Mouse (Mus musculus) midbrain, embryonic 13.5 days (tissue): ENCODE data around the gene She. TPM values are rescaled to one million over a fixed set of nuclear protein-coding genes. Genes with fewer than 3 reads are reported as not detected.

Experiments
- ATAC-seq: fragments of 200-750 bp; cut with Nextera tagmentation; 2 replicates; pipeline ENCODE4 v1.8.0; 2017; ENCODE audit warnings: mild to moderate bottlenecking, moderate TSS enrichment, moderate library complexity
- H3K27ac ChIP-seq: fragments of 300-500 bp; sonication (generic); 2 replicates; pipeline ENCODE4 v1.5.1; 2015; ENCODE audit warnings: inconsistent platforms, mild to moderate bottlenecking, moderate library complexity
- H3K27me3 ChIP-seq: fragments of 300-500 bp; sonication (generic); 2 replicates; pipeline ENCODE4 v1.6.1; 2015; ENCODE audit warnings: mild to moderate bottlenecking, inconsistent platforms
- H3K36me3 ChIP-seq: fragments of 300-500 bp; sonication (generic); 2 replicates; pipeline ENCODE4 v1.6.1; 2015; ENCODE audit warnings: mild to moderate bottlenecking, inconsistent platforms
- H3K4me1 ChIP-seq: fragments of 300-500 bp; sonication (generic); replicated peaks from 2 replicates; pipeline ENCODE4 v1.6.1; 2015; ENCODE audit warnings: inconsistent platforms
- H3K4me2 ChIP-seq: fragments of 300-500 bp; sonication (generic); replicated peaks from 2 replicates; pipeline ENCODE4 v1.6.1; 2015; ENCODE audit warnings: moderate library complexity, mild to moderate bottlenecking, inconsistent platforms
- H3K4me3 ChIP-seq: fragments of 300-500 bp; sonication (generic); replicated peaks from 2 replicates; pipeline ENCODE4 v1.5.1; 2015; ENCODE audit warnings: mild to moderate bottlenecking, inconsistent platforms
- H3K9ac ChIP-seq: fragments of 300-500 bp; sonication (generic); replicated peaks from 2 replicates; pipeline ENCODE4 v1.6.1; 2015; ENCODE audit warnings: mild to moderate bottlenecking, inconsistent platforms
- H3K9me3 ChIP-seq: fragments of 300-500 bp; sonication (generic); 2 replicates; pipeline ENCODE4 v1.6.1; 2016; ENCODE audit warnings: mild to moderate bottlenecking, inconsistent platforms
- WGBS: fragments of 180-500 bp; shearing (Covaris S2); methylation state at CpG from one replicate; pipeline ENCODE4 v1.1.7; 2015; 5-methylcytosine and 5-hydroxymethylcytosine counted together
- polyA plus RNA-seq: library from polyadenylated mRNA; unstranded; fragments of >200 nt; fragmentation: Nextera tagmentation; extraction: Ambion mirVana; gene quantifications from 2 replicates; pipeline ENCODE4 v1.2.1, GENCODE M21; 2015

Gene She
- polyA plus RNA-seq, 1 experiment from 2014 or later, result 1.6 TPM

GRCm38 (mm10) chr3:89819897-89820296, 11.3 kb upstream of the She start:
- H3K36me3 ChIP-seq, result no peaks in the 10 kb centered on the region
- no peaks in the 10 kb centered on the region for H3K9me3 ChIP-seq
- WGBS, result 83% methylated on average over 7 of the region's 7 CpGs
- H3K4me3 ChIP-seq, result no peak overlapping the region
- no peaks in the 10 kb centered on the region; the same call in 1 of the 2 replicates for H3K27me3 ChIP-seq
- no peak overlapping the region for H3K9ac ChIP-seq
- no peaks in the 10 kb centered on the region for H3K4me1 ChIP-seq
- no peak for ATAC-seq
- no peak overlapping the region for H3K27ac ChIP-seq
- H3K4me2 ChIP-seq, result no peak overlapping the region

- Histone ChIP-seq H3K4me3 (no peak overlapping the region), H3K4me1 (no peaks in the 10 kb centered on the region), H3K9me3 (no peaks in the 10 kb centered on the region), H3K27me3 (no peaks in the 10 kb centered on the region), H3K36me3 (no peaks in the 10 kb centered on the region), H3K9ac (no peak overlapping the region), H3K4me2 (no peak overlapping the region), H3K27ac (no peak overlapping the region)
- ATAC-seq, result no peak
- 87% methylated on average over 12 of the region's 12 CpGs for WGBS
These were observed 10.7 kb upstream of the She start for GRCm38 (mm10) chr3:89820311-89821095.

GRCm38 (mm10) chr3:89821096-89821513, 10.1 kb upstream of the She start:
- no peaks in the 10 kb centered on the region for H3K36me3 ChIP-seq
- ATAC-seq, result no peak

GRCm38 (mm10) chr3:89821548-89822480, 9.4 kb upstream of the She start:
- Histone ChIP-seq H3K4me3 (no peak overlapping the region), H3K36me3 (no peaks in the 10 kb centered on the region), H3K27ac (no peak overlapping the region), H3K4me2 (no peak overlapping the region), H3K9ac (no peak overlapping the region), H3K9me3 (no peaks in the 10 kb centered on the region), H3K27me3 (no peaks in the 10 kb centered on the region), H3K4me1 (no peaks in the 10 kb centered on the region)
- 73% methylated on average over 10 of the region's 10 CpGs for WGBS
- ATAC-seq, result no peak

More at GRCm38 (mm10) chr3:89821096-89821513, 10.1 kb upstream of the She start:
- Histone ChIP-seq H3K4me3 (no peak overlapping the region), H3K4me2 (no peak overlapping the region), H3K27me3 (no peaks in the 10 kb centered on the region), H3K9me3 (no peaks in the 10 kb centered on the region), H3K4me1 (no peaks in the 10 kb centered on the region), H3K9ac (no peak overlapping the region), H3K27ac (no peak overlapping the region)
- WGBS, result 87% methylated on average over 11 of the region's 11 CpGs

- Histone ChIP-seq H3K27ac (no peak overlapping the region), H3K4me2 (no peak overlapping the region), H3K27me3 (peaks cover 6% of the 10 kb centered on the region), H3K9me3 (no peaks in the 10 kb centered on the region), H3K4me1 (no peaks in the 10 kb centered on the region), H3K4me3 (no peak overlapping the region), H3K9ac (no peak overlapping the region), H3K36me3 (no peaks in the 10 kb centered on the region)
- WGBS, result 60% methylated on average over 2 of the region's 2 CpGs
- ATAC-seq, result no peak
These were observed 7.6 kb upstream of the She start for GRCm38 (mm10) chr3:89823594-89823993.

- Histone ChIP-seq H3K27ac (no peak overlapping the region), H3K36me3 (no peaks in the 10 kb centered on the region), H3K9me3 (no peaks in the 10 kb centered on the region), H3K27me3 (peaks cover 33% of the 10 kb centered on the region), H3K9ac (no peak overlapping the region), H3K4me1 (peaks cover 5% of the 10 kb centered on the region), H3K4me3 (no peak overlapping the region), H3K4me2 (no peak overlapping the region)
- WGBS, result 64% methylated on average over 3 of the region's 3 CpGs
- no peak for ATAC-seq
These were observed 4.9 kb upstream of the She start for GRCm38 (mm10) chr3:89826295-89826694.

DNA sequence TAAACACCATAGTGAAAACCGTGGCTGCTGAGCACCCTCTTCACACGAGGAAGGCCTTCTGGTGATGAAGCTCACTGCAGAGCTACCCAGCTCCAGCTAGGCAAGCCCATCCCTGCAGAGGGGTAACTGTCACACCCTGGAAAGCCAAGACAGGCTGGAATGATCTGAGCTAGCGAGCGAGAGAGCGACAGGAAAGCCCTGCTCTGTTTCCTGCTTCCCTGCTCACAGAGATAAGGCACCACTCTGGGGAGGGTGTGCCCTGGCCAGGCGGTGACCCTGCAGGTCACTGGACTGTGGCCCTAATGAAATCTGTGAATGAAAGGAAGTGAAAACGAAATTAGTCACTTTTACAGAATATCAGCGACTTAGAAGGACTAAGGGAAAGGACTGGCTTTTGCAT, 4.2 kb downstream of the She start:
- Histone ChIP-seq H3K9me3 (no peaks in the 10 kb centered on the region), H3K4me2 (no peak overlapping the region), H3K36me3 (no peaks in the 10 kb centered on the region), H3K27ac (no peak overlapping the region), H3K4me1 (peaks cover 8% of the 10 kb centered on the region), H3K9ac (no peak overlapping the region), H3K4me3 (no peak overlapping the region), H3K27me3 (peaks cover 43% of the 10 kb centered on the region)
- WGBS, result 60% methylated on average over 8 of the region's 8 CpGs
- no peak for ATAC-seq

GRCm38 (mm10) chr3:89842258-89842657, 11.1 kb downstream of the She start:
- no peaks in the 10 kb centered on the region for H3K36me3 ChIP-seq
- 69% methylated on average over 4 of the region's 4 CpGs for WGBS
- no peak overlapping the region for H3K4me2 ChIP-seq
- no peak overlapping the region for H3K27ac ChIP-seq
- no peak overlapping the region for H3K4me3 ChIP-seq
- H3K9ac ChIP-seq, result no peak overlapping the region
- no peaks in the 10 kb centered on the region for H3K9me3 ChIP-seq
- no peaks in the 10 kb centered on the region for H3K4me1 ChIP-seq
- H3K27me3 ChIP-seq, result no peaks in the 10 kb centered on the region
- ATAC-seq, result no peak

- H3K9me3 ChIP-seq, result no peaks in the 10 kb centered on the region
- no peak overlapping the region for H3K4me2 ChIP-seq
- H3K4me3 ChIP-seq, result no peak overlapping the region
- no peaks in the 10 kb centered on the region for H3K4me1 ChIP-seq
- ATAC-seq, result no peak
- no peaks in the 10 kb centered on the region for H3K36me3 ChIP-seq
- 76% methylated on average over 9 of the region's 9 CpGs for WGBS
- no peak overlapping the region for H3K9ac ChIP-seq
- no peaks in the 10 kb centered on the region for H3K27me3 ChIP-seq
- H3K27ac ChIP-seq, result no peak overlapping the region
These were observed 12.0 kb downstream of the She start for GRCm38 (mm10) chr3:89843148-89843547.

- no peak for ATAC-seq
- no peak overlapping the region for H3K9ac ChIP-seq
- no peak overlapping the region for H3K4me2 ChIP-seq
- H3K4me1 ChIP-seq, result no peaks in the 10 kb centered on the region
- no peaks in the 10 kb centered on the region for H3K27me3 ChIP-seq
- 81% methylated on average over 9 of the region's 9 CpGs for WGBS
- H3K27ac ChIP-seq, result no peak overlapping the region
- H3K4me3 ChIP-seq, result no peak overlapping the region
- H3K36me3 ChIP-seq, result no peaks in the 10 kb centered on the region
- H3K9me3 ChIP-seq, result no peaks in the 10 kb centered on the region
These were observed 14.6 kb downstream of the She start for GRCm38 (mm10) chr3:89845814-89846213.

DNA sequence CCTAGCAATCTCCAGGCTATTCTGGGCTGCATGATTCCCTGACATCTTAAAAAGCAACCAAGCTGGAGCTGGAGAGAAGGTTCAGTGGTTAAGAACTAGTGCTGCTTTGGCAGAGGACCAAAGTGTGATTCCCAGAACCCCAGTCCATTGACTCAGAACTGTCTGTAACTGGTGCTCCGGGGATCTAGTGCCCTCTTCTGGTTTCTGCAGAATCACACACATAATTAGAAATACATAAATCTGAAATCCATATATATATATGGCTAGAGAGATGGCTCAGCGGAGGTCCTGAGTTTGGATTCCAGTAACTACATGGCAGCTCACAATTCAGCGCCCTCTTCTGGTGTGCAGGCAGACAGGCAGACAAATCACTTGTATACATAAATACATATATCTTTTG, 16.0 kb downstream of the She start:
- Histone ChIP-seq H3K36me3 (no peaks in the 10 kb centered on the region), H3K9ac (no peak overlapping the region), H3K9me3 (no peaks in the 10 kb centered on the region), H3K27ac (no peak overlapping the region), H3K4me1 (no peaks in the 10 kb centered on the region), H3K4me3 (no peak overlapping the region), H3K4me2 (no peak overlapping the region), H3K27me3 (no peaks in the 10 kb centered on the region)
- 85% methylated on average over 3 of the region's 3 CpGs for WGBS
- ATAC-seq, result no peak

- Histone ChIP-seq H3K4me1 (no peaks in the 10 kb centered on the region), H3K27ac (no peak overlapping the region), H3K4me3 (no peak overlapping the region), H3K27me3 (no peaks in the 10 kb centered on the region), H3K4me2 (no peak overlapping the region), H3K9me3 (no peaks in the 10 kb centered on the region), H3K9ac (no peak overlapping the region), H3K36me3 (no peaks in the 10 kb centered on the region)
- ATAC-seq, result no peak
- WGBS, result 88% methylated on average over 6 of the region's 6 CpGs
These were observed 16.4 kb downstream of the She start for GRCm38 (mm10) chr3:89847596-89847995.
